Mouse (Mus musculus): ENCODE results near the gene Zbtb20.

The Zbtb20 gene

DNA sequence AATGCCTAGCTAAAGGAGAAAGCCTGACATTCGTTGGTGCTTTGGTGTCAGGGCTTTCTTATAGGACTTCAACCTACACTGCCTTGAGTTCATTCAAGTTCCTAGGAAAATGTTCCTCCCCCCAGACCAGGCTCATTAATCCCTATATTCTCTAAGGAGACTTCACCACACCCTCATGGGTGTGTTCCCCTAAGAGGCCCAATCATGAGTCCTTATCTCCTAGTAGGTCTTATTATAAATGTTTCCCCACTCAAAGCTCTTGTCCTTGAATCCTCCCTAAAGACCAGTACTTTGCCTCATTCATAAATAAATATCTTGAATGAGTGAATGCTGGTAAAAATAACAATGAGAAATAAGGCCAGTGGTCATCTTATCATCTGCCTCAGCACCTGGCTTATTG, 772.0 kb downstream of the Zbtb20 start:
- DNase-seq (ENCODE audit: low spot score in 2 of 2) = no peak

DNA sequence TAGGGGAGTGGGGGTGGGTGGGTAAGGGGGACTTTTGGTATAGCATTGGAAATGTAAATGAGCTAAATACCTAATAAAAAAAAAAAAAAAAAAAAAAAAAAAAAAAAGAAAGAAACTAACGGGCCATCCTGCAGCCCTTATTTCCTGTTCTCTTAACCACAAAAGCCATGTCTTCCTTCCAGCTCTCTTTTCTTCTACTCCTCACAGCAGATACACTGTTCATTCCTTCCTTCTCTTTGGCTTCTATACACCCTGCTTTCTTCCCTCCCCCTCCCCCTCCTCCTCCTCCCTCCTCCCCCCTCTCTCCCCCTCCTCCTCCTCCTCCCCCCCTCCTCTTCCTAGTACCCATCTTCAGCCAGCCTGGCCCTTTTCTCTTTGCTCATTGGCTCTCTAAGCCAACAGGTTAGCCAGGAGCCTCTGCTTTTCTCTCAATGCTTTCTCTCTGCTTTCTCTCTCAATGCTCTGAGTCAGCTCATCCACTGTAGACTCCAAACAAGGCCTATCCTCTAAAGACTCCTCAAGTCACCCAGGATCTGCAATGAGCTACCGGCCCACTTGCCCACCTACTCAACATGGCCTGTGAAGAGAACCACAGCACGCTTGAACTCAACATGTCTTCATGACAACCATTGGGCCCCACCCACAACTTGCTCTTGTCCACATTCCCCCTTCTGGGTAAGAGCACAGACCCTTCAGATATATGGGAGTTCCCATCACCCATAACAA, 774.8 kb downstream of the Zbtb20 start:
- DNase-seq (ENCODE audit: low spot score in 2 of 2) = no peak

DNA sequence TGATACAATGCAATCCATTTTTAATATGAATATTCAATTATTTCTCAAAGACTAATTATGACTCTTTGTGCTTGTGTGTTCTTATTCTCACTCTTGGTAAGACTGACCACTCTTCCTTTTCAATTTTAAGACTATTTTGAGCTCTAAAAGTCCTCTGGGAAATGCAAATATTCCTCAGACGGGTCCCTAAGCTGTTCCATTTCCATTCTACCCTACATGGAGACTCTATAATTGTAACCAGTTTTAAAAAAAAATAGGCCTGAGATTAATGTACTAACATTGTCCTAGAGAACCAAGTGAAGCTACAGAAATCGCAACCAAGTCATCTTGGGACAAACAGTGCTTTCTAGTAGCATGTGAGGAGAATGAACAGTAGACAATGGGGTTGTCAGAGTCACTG, 777.6 kb downstream of the Zbtb20 start:
- no peak for DNase-seq (ENCODE audit: low spot score in 2 of 2)

DNA sequence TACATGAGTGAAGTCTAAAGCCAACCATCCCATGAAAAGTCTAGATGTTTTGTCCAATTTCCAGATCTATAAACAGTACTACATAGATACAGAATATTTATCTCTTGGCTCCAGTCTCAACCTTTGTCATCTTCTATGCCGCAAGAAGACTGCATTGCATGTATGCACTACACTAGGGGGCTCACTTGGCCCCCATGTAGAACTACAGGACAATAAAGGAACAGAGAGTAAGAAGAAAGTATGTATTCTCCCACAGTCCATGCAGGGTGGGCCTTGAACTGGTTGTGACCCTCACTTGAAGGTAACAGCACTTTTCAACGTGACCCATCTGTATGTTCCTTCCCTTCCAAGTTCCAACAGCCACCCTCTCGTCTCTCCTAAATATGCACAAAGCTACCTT, 778.6 kb downstream of the Zbtb20 start:
- DNase-seq (ENCODE audit: low spot score in 2 of 2) = no peak

DNA sequence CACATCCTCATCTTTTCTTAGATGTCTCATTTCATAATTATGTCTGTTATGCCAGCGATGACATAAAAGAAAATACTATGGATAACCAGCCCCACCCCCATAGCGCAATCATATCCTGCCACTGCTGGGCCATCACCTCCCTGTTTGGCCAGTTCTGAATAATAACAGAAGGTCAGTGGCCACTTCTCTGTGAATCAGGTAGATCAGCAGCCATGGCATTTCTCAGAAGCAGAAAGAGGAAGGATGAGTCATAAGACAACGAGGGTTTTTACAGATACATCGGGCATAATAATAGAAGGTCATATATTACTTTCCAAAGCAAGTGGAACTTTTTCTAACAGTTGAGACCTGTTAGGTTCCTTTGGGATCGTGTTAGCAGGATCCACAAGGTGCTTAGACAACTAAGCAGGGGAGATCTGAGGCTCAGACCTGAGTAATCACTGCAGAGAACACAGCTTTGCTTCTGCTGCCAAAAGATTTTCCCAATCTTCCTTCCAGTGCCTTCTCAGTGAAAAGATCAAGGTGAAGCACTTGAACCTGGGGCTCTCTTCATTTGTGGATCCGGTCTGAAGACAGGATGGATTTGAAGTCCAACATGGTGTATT, 779.6 kb downstream of the Zbtb20 start:
- DNase-seq (ENCODE audit: low spot score in 2 of 2) = no peak

DNA sequence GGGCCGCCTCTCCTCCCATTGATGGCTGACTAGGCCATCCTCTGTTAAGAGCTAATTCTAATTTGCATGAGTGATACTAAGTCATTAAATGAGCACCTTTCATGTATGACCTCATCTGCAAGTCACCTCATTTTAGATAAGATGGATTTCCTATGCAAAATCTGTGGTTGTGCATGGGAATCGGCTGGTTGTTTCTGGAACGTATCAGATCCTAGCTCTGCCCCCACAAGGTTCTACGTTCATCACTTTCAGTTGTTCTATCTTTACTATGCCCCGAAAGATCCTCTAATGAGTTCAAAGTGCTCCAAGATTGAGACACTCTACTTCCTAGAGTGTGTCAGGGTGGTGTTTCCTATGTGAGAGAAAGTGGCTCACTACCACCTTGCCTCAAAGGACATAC, 785.9 kb downstream of the Zbtb20 start:
- DNase-seq (ENCODE audit: low spot score in 2 of 2) = no peak

DNA sequence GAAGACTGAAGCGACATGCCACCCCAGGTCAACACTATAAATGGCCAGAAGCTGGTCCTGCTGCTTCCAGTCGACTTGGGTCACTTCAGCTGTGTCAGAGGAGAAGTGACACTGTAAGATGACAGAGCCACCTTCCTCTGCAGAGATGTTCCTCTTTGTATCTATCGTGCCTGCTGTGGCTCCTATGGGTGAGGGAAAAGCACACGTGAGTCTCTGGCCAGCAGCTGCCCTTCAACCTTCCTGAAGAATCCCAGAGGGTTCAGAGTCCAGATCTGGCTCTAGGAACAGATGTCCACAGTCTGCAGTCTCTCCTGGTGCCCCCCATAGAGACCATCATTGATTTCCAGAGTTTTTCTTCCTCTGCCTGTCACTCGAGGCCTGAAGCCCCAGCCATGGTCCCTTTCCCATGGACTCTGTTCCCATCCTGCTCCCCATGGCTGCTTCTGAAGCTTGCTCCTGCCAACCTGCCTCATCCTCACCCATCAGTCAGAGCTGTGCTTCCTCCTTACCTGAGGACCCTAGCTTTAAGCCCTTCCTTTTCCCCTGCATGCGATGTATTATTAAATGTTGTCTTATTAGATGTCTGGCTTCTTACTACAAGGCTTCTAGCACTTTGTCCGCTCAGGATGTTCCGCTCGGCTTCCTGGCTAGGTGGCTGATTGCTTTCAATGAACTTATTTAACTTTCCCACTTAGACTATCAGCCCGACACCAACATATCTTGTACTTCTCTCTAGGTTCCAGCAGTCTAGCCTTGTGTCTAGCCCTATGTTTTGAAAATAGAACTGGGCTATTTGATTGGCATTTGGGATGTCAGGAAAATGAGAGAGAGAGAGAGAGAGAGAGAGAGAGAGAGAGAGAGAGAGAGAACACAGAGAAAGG, 786.7 kb downstream of the Zbtb20 start:
- no peak for DNase-seq (ENCODE audit: low spot score in 2 of 2)

DNA sequence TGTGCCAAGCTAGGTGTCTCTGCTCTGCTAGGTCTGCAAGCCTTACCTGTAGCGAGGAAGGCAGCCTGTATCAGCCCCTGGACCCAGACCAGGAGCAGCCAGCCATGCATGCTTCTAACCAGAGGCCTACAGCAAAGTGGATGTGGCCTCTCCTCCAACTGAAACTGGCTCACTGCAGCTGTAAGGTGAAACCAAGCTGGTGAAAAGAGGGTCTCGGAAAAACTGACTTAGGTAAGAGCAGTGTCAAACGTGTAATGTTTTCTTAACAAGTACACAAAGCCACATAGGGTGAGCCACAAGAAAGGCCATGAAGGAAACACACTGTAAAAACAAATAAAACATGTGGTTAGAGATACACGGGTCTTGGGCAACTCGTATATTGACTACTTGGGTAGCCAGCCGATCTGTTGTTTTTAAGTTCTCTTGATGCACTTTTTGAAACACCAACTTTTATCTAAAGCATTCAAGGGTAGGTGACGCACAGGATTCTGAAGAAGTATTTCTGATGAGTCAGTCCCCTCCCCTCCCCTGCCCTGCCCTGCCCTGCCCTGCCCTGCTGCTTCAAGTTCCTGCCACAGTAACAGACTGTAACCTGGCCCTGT, 788.4 kb downstream of the Zbtb20 start, which contains the start of gene Tigit:
TSS of gene Tigit (minus strand) at position 169 of the 602 bp plus-strand sequence.
- no peak for DNase-seq (ENCODE audit: low spot score in 2 of 2)

DNA sequence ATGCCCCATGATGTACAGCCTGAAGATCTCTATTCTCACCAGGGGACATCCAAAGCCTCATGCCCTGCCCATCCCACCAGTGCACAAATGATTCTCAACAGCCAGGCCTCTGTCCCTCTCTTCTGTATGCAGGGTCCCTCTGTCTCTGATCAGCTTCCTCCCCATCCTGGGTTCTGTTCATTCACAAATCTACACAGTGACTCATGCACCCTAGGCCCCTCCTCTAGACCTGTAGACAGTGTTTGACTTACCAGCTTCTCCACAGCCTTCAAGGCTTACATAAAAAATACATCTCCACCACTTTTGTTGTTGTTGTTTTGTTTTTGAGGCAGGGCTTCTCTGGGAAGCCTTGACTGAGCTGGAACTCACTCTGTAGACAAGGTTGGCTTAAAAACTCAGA, 789.2 kb downstream of the Zbtb20 start:
- no peak for DNase-seq (ENCODE audit: low spot score in 2 of 2)

DNA sequence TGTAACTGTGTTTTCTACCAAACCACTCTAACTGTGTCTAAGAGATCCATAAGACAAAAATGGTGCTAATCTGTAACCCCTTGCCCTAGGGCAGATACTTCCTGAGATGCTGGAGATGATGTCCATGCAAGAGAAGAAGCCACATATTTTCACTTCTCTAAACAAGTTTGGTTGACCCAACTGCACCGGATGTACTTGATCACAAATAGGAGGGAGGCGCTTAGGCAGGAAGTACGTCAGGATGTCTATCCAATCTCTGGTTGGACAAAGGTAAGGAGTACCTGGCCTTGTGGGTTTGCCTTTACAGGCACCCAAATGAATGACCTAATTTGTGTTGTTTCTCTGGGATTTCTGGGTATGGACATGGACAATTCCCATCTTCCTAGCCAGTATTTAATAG, 792.6 kb downstream of the Zbtb20 start:
- no peak for DNase-seq (ENCODE audit: low spot score in 2 of 2)

DNA sequence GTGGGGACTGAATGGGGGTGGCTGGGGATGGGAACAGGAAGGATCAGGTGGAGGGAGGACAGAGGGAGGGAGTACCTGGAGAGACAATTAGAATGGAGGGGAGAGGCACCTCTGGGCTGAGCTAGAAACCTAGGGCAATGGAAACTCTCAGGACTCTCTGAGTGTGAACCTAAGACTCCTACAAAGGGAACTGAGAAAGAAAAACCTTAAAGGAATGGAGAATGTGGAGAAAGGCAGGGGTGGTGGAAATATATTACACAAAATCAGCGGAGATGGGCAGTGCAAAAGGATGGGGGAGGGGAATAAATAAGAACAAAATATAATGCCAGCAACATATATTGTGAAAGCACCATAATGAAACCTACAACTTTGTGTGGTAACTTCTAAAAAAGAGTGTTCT, 796.3 kb downstream of the Zbtb20 start:
- DNase-seq (ENCODE audit: low spot score in 2 of 2) = no peak

DNA sequence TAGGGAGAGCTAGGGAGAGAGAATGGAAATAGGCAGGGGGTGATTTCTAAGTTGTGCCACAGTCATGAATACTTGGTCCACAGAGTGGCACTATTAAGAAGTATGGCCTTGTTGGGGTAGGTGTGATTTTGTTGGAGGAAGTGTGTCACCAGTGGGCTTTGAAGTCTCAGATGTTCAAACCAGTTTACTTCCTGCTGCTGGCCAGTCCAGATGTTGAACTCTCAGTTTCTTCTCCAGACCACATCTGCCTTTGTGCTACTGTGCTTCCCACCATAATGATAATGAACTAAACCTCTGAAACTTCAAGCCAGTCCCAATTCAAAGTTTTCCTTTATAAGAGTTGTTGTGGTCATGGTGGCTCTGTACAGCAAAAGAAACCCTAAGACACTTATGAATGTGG, 797.0 kb downstream of the Zbtb20 start:
- no peak for DNase-seq (ENCODE audit: low spot score in 2 of 2)

DNA sequence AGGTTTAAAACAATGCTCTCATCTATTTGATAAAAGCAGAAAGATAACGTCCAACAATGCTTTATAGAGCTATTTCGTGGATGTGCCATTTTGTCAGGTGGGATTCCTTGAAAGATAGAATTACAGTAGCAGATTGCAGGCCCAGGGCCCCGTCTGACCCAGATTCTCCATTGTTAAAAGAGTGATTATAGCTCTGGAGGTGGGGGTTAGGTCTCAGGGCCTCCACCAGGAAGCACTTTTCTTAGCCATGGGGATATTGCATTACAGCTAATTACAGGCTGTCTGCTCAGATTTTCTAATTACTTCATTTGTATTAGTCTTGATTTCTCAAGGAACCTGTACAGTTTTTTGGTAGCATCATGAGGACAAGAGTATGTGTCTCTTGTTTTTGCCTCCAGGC, 798.7 kb downstream of the Zbtb20 start:
- DNase-seq (ENCODE audit: low spot score in 2 of 2) = no peak

DNA sequence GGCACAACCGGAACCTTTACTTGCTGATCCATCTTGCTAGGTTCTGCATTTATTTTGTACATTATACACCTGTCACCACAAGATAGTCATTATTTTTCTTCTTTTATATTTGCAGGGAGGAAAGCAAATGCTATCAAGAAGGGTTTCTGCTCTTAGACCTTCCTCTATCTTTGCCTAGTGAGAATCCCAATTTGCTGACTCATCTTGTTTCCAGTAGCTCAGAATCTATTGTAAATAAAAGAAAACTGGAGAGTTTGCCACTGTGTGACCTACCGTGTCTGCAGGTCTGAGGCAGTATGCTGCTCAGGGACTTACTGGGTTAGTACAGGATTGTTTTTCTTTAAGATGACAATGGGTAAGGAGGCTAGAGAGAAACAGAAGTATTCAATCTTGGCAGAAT, 812.3 kb downstream of the Zbtb20 start:
- no peak for DNase-seq (ENCODE audit: low spot score in 2 of 2)

DNA sequence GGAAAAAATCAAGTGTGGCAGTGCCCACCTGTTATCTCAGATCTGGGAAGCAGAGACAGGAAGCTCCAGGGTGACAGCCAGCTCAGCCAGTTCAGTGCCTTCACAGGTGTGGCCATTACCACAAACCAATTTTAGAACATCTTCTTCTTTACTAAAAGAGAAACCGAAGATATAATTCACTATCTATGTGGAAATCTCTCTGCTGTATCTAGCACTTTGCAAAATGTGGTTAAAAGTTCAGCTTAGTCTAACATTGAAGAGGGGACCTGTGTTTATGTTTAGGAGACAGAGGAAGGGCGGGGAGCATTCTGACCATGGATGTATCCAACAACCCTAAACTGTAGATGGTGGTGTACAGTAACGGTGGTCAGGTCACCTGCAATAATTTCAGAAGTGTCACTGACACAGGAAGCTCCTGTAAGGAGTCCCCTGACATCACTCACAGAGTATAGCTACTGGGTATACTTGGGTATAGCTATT, 814.6 kb downstream of the Zbtb20 start:
- DNase-seq (ENCODE audit: low spot score in 2 of 2) = no peak

DNA sequence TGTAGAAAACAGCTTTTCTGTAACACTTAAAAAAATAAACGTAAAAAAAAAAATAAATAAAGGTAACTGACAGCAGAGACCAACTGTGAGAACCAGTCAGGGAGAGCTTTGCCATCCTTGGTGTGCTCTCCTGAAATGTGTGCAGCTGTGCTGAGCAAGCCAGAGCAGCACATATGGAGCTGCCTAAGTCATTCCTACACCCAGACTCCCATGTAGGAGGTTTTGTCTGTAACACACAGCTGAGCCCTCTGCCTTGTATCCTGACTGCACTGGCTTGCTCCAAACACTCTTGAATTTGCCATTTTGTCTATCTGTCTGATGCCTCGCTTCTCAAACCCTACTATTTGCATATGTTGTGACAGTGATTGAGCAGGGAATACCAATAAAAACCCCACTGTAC, 815.2 kb downstream of the Zbtb20 start:
- no peak for DNase-seq (ENCODE audit: low spot score in 2 of 2)

DNA sequence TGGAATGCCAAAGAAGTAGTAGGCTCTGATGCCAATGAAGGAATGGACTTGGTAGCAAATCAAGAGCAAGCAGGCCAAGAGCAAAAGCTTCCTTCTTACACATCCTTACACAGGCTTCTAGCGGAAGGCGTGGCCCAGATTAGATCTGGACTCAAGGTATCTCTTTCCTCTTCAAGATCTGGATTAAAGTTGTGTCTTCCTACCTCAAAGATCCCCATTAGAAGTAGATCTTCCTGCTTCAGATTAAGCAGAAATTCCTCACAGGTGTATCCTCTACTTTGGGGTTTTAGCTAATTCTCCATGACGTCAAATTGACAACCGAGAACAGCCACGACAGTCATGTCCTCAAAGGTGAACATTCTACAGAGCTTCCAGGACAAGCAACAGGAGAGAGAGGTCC, 816.1 kb downstream of the Zbtb20 start:
- no peak for DNase-seq (ENCODE audit: low spot score in 2 of 2)
